Mouse (Mus musculus): ENCODE results near the gene Atp2a2. TPM values are rescaled to one million over a fixed set of nuclear protein-coding genes. Genes with fewer than 3 reads are reported as not detected.
"Not testable (repeated sequence)": the region's sequence is repeated elsewhere in the genome, so short reads cannot be mapped to it uniquely, and the experiment has no call there.

Gene Atp2a2
- polyA plus RNA-seq, 1 experiment from 2014 or later: 47.2 TPM

- Histone ChIP-seq H3K27me3 (replicated peaks; ENCODE audit: control insufficient read depth, insufficient read depth, low read length) (no peaks in the 10 kb centered on the region), H3K4me3 (ENCODE audit: low read length) (no peak overlapping the region), H3K36me3 (ENCODE audit: control insufficient read depth, insufficient read depth, low read length) (peaks cover 28% of the 10 kb centered on the region), H3K9ac (ENCODE audit: low read depth, low read length) (no peak overlapping the region), H3K27ac (ENCODE audit: low read depth, low read length) (no peak overlapping the region), H3K4me1 (ENCODE audit: control insufficient read depth, insufficient read depth, low read depth, low read length) (no peaks in the 10 kb centered on the region), H3K4me2 (ENCODE audit: low read length) (no peak overlapping the region), H3K9me3 (ENCODE audit: control insufficient read depth, low read length) (no peaks in the 10 kb centered on the region)
- 84% methylated on average over 10 of the region's 10 CpGs for WGBS
- no peak for ATAC-seq
Observed at GRCm38 (mm10) chr5:122491385-122491784, 10.6 kb downstream of the Atp2a2 start.

DNA sequence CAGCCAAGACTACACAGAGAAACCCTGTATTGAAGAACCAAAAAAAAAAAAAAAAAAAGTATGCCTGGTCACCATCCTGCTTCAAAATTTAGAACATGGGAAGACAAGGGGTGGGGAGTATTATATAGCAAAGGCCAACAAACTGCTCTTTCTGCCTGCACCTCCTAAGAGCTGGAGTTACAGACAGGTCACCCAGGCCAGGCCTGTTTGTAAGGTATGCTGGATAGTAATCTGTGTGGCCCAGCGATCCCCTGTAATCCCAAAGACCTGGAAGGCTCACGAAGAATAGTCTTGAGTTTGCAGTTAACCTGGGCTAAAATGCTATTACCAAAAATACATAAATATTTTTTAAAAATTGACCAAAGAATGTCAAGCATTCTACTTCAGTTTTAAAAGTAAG, 11.9 kb downstream of the Atp2a2 start:
- Histone ChIP-seq H3K36me3 (ENCODE audit: control insufficient read depth, insufficient read depth, low read length) (peaks cover 30% of the 10 kb centered on the region), H3K27ac (ENCODE audit: low read depth, low read length) (no peak overlapping the region), H3K4me2 (ENCODE audit: low read length) (no peak overlapping the region), H3K4me3 (ENCODE audit: low read length) (no peak overlapping the region), H3K9me3 (ENCODE audit: control insufficient read depth, low read length) (no peaks in the 10 kb centered on the region), H3K9ac (ENCODE audit: low read depth, low read length) (no peak overlapping the region), H3K27me3 (replicated peaks; ENCODE audit: control insufficient read depth, insufficient read depth, low read length) (no peaks in the 10 kb centered on the region), H3K4me1 (ENCODE audit: control insufficient read depth, insufficient read depth, low read depth, low read length) (no peaks in the 10 kb centered on the region)
- 97% methylated on average over 2 of the region's 2 CpGs for WGBS
- ATAC-seq: no peak

DNA sequence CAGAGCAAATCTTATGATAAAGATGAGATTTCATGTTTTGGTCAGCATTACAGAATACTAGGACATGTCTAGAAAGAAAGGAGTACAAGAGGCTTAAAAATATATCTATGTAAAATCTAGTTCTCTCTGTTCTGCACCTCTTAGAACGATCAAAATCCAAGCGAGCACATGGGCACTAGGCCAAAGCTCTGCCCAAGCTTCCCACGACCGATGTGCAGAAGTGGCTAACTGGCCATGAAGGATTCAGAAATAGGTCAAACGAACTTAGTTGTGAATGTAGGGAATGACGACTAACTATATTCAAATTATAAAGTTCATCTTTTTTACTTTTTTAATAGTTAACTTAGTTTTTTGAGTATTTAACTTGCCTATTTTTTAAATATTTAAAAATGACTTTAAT, 14.2 kb downstream of the Atp2a2 start:
- WGBS: 86% methylated on average over 6 of the region's 6 CpGs
- peaks cover 35% of the 10 kb centered on the region for H3K36me3 ChIP-seq (ENCODE audit: control insufficient read depth, insufficient read depth, low read length)
- ATAC-seq: no peak

DNA sequence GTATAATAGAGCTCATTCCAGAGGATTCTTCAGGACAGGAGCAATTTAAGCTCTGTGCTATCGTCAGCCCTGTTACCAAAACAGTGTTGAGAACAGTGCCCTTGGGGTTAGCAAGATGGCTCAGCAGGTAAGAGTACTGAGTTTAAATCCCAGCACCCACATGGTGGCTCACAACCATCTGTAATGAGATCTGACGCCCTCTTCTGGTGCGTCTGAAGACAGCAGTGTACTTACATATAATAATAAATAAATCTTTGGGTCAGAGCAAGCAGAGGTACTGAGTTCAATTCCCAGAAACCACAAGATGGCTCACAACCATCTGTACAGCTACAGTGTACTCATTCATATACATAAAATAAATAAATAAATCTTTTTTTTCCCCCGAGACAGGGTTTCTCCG, 15.8 kb downstream of the Atp2a2 start:
- not testable (repeated sequence) for H3K4me3 ChIP-seq (ENCODE audit: low read length); H3K27ac ChIP-seq (ENCODE audit: low read depth, low read length); H3K4me2 ChIP-seq (ENCODE audit: low read length); H3K9ac ChIP-seq (ENCODE audit: low read depth, low read length); H3K27me3 ChIP-seq (replicated peaks; ENCODE audit: control insufficient read depth, insufficient read depth, low read length); H3K9me3 ChIP-seq (ENCODE audit: control insufficient read depth, low read length); H3K4me1 ChIP-seq (ENCODE audit: control insufficient read depth, insufficient read depth, low read depth, low read length); ATAC-seq
- H3K36me3 ChIP-seq (ENCODE audit: control insufficient read depth, insufficient read depth, low read length): peaks cover 35% of the 10 kb centered on the region
- 72% methylated on average over 5 of the region's 5 CpGs for WGBS

More for the DNA sequence above, 14.2 kb downstream of the Atp2a2 start:
- Histone ChIP-seq H3K9ac (ENCODE audit: low read depth, low read length) (no peak overlapping the region), H3K27me3 (replicated peaks; ENCODE audit: control insufficient read depth, insufficient read depth, low read length) (no peaks in the 10 kb centered on the region), H3K4me2 (ENCODE audit: low read length) (no peak overlapping the region), H3K9me3 (ENCODE audit: control insufficient read depth, low read length) (no peaks in the 10 kb centered on the region), H3K4me1 (ENCODE audit: control insufficient read depth, insufficient read depth, low read depth, low read length) (no peaks in the 10 kb centered on the region), H3K4me3 (ENCODE audit: low read length) (no peak overlapping the region), H3K27ac (ENCODE audit: low read depth, low read length) (no peak overlapping the region)

- Histone ChIP-seq H3K9me3 (ENCODE audit: control insufficient read depth, low read length) (no peaks in the 10 kb centered on the region), H3K27ac (ENCODE audit: low read depth, low read length) (no peak overlapping the region), H3K4me1 (ENCODE audit: control insufficient read depth, insufficient read depth, low read depth, low read length) (no peaks in the 10 kb centered on the region), H3K4me3 (ENCODE audit: low read length) (no peak overlapping the region), H3K9ac (ENCODE audit: low read depth, low read length) (no peak overlapping the region), H3K36me3 (ENCODE audit: control insufficient read depth, insufficient read depth, low read length) (peaks cover 22% of the 10 kb centered on the region), H3K4me2 (ENCODE audit: low read length) (no peak overlapping the region), H3K27me3 (replicated peaks; ENCODE audit: control insufficient read depth, insufficient read depth, low read length) (no peaks in the 10 kb centered on the region)
- WGBS: 92% methylated on average over 6 of the region's 6 CpGs
- no peak for ATAC-seq
Observed at GRCm38 (mm10) chr5:122482733-122483391, 19.2 kb downstream of the Atp2a2 start.

DNA sequence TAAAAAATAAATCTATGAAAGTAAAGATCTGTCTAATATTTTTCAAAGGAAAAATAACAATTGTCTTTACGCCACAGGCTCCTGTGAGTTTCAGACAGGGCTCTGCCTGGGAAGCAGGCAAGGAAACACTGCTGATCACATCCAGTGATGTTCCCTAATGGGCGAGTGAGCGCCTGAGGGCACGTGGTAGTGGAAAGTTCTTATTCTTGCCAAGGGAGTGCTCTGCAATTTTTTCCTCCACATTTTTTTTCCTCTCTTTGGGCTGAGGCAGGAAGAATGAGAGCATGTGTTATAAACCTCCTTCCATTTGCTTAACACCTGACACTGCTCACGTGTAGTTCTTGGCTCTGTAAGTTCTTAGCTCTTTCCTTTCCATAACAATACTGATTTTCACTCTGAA, 20.2 kb downstream of the Atp2a2 start:
- H3K27ac ChIP-seq (ENCODE audit: low read depth, low read length): no peak overlapping the region
- WGBS: 84% methylated on average over 5 of the region's 5 CpGs
- no peak overlapping the region for H3K4me3 ChIP-seq (ENCODE audit: low read length)
- H3K36me3 ChIP-seq (ENCODE audit: control insufficient read depth, insufficient read depth, low read length): peaks cover 27% of the 10 kb centered on the region
- H3K4me1 ChIP-seq (ENCODE audit: control insufficient read depth, insufficient read depth, low read depth, low read length): no peaks in the 10 kb centered on the region
- no peak overlapping the region for H3K9ac ChIP-seq (ENCODE audit: low read depth, low read length)
- H3K27me3 ChIP-seq (replicated peaks; ENCODE audit: control insufficient read depth, insufficient read depth, low read length): no peaks in the 10 kb centered on the region
- no peak for ATAC-seq
- no peaks in the 10 kb centered on the region for H3K9me3 ChIP-seq (ENCODE audit: control insufficient read depth, low read length)
- no peak overlapping the region for H3K4me2 ChIP-seq (ENCODE audit: low read length)

GRCm38 (mm10) chr5:122479131-122479530, 22.9 kb downstream of the Atp2a2 start:
- no peaks in the 10 kb centered on the region for H3K4me1 ChIP-seq (ENCODE audit: control insufficient read depth, insufficient read depth, low read depth, low read length)
- H3K9me3 ChIP-seq (ENCODE audit: control insufficient read depth, low read length): no peaks in the 10 kb centered on the region
- no peaks in the 10 kb centered on the region for H3K27me3 ChIP-seq (replicated peaks; ENCODE audit: control insufficient read depth, insufficient read depth, low read length)
- no peak overlapping the region for H3K27ac ChIP-seq (ENCODE audit: low read depth, low read length)
- no peak overlapping the region for H3K4me2 ChIP-seq (ENCODE audit: low read length)
- WGBS: 57% methylated on average over 2 of the region's 2 CpGs
- H3K36me3 ChIP-seq (ENCODE audit: control insufficient read depth, insufficient read depth, low read length): peaks cover 25% of the 10 kb centered on the region
- H3K9ac ChIP-seq (ENCODE audit: low read depth, low read length): no peak overlapping the region
- no peak for ATAC-seq
- H3K4me3 ChIP-seq (ENCODE audit: low read length): no peak overlapping the region

- Histone ChIP-seq H3K27me3 (replicated peaks; ENCODE audit: control insufficient read depth, insufficient read depth, low read length) (no peaks in the 10 kb centered on the region), H3K36me3 (ENCODE audit: control insufficient read depth, insufficient read depth, low read length) (peaks cover 21% of the 10 kb centered on the region), H3K27ac (ENCODE audit: low read depth, low read length) (no peak overlapping the region), H3K4me1 (ENCODE audit: control insufficient read depth, insufficient read depth, low read depth, low read length) (no peaks in the 10 kb centered on the region), H3K4me3 (ENCODE audit: low read length) (no peak overlapping the region), H3K9me3 (ENCODE audit: control insufficient read depth, low read length) (no peaks in the 10 kb centered on the region), H3K9ac (ENCODE audit: low read depth, low read length) (no peak overlapping the region), H3K4me2 (ENCODE audit: low read length) (no peak overlapping the region)
- 95% methylated on average over 3 of the region's 3 CpGs for WGBS
- ATAC-seq: no peak
Observed at GRCm38 (mm10) chr5:122477492-122477891, 24.5 kb downstream of the Atp2a2 start.

DNA sequence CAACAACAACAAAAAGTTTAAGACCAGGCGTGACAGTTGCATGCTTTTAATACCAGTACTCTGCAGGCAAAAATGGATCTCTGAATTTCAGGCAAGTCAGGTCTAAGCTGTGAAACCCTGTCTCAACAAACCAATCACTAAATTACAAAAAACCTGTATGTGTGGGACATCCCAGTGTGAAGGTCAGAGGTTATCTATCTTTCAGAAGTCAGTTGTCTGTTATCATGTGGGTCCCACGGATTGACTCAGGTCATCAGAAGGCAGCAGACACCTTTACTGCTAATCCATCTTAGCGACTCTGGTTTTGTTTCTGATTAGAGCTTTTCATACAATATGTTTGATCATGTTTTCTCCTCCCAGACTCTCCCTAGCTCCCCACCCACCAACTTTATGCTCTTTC, 25.9 kb downstream of the Atp2a2 start:
- Histone ChIP-seq H3K4me3 (ENCODE audit: low read length) (no peak overlapping the region), H3K36me3 (ENCODE audit: control insufficient read depth, insufficient read depth, low read length) (peaks cover 27% of the 10 kb centered on the region), H3K9me3 (ENCODE audit: control insufficient read depth, low read length) (no peaks in the 10 kb centered on the region), H3K4me1 (ENCODE audit: control insufficient read depth, insufficient read depth, low read depth, low read length) (no peaks in the 10 kb centered on the region), H3K9ac (ENCODE audit: low read depth, low read length) (no peak overlapping the region), H3K27me3 (replicated peaks; ENCODE audit: control insufficient read depth, insufficient read depth, low read length) (no peaks in the 10 kb centered on the region), H3K4me2 (ENCODE audit: low read length) (no peak overlapping the region), H3K27ac (ENCODE audit: low read depth, low read length) (no peak overlapping the region)
- ATAC-seq: no peak
- WGBS: 83% methylated on average over 3 of the region's 3 CpGs
